Mouse (Mus musculus) cerebellum, postnatal 36 days (tissue): ENCODE measurements around the gene Ing1.
"Not testable (repeated sequence)": the region's sequence is repeated elsewhere in the genome, so short reads cannot be mapped to it uniquely, and the experiment has no call there.

Source experiments
- DNase-seq, 2 experiments: peaks; one replicate each; pipeline ENCODE4 v3.0.0; 2021 to 2022; ENCODE audit warnings: mixed read lengths in 2 of 2

Gene Ing1

GRCm38 (mm10) chr8:11551497-11551896, 3.9 kb upstream of the Ing1 start:
- not testable (repeated sequence) for DNase-seq

- DNase-seq, result no peak
Measured at GRCm38 (mm10) chr8:11552390-11552789, 3.0 kb upstream of the Ing1 start.

- peak; percentile 98 to 100 for DNase-seq
Measured at GRCm38 (mm10) chr8:11555720-11556591, 585 bp downstream of the Ing1 start.

GRCm38 (mm10) chr8:11556691-11557423, 1.5 kb downstream of the Ing1 start:
- DNase-seq, result peak; percentile 38 to 58

GRCm38 (mm10) chr8:11557424-11557767, 2.0 kb downstream of the Ing1 start:
- DNase-seq, result no peak

GRCm38 (mm10) chr8:11557768-11558629, 2.6 kb downstream of the Ing1 start:
- peak; percentile 97 to 98 for DNase-seq

- DNase-seq, result no peak
Measured at GRCm38 (mm10) chr8:11559511-11559910, 4.1 kb downstream of the Ing1 start.

GRCm38 (mm10) chr8:11560220-11560619, 4.8 kb downstream of the Ing1 start:
- DNase-seq, result no peak

- no peak for DNase-seq
Measured at GRCm38 (mm10) chr8:11564236-11564635, 8.9 kb downstream of the Ing1 start.

- no peak for DNase-seq
Measured at GRCm38 (mm10) chr8:11564721-11565120, 9.3 kb downstream of the Ing1 start.

- DNase-seq, result not testable (repeated sequence)
Measured at GRCm38 (mm10) chr8:11568193-11568592, 12.8 kb downstream of the Ing1 start.

- DNase-seq, result no peak
Measured at GRCm38 (mm10) chr8:11569260-11570097, 14.1 kb downstream of the Ing1 start.

GRCm38 (mm10) chr8:11570742-11571141, 15.4 kb downstream of the Ing1 start:
- DNase-seq, result no peak

GRCm38 (mm10) chr8:11571950-11572349, 16.6 kb downstream of the Ing1 start:
- DNase-seq, result no peak

- no peak for DNase-seq
Measured at GRCm38 (mm10) chr8:11572428-11572827, 17.1 kb downstream of the Ing1 start.

- no peak for DNase-seq
Measured at GRCm38 (mm10) chr8:11574911-11575603, 19.7 kb downstream of the Ing1 start.

GRCm38 (mm10) chr8:11575604-11576384, 20.4 kb downstream of the Ing1 start:
- DNase-seq, result no peak

GRCm38 (mm10) chr8:11585513-11586373, 30.4 kb downstream of the Ing1 start:
- no peak for DNase-seq

GRCm38 (mm10) chr8:11586374-11586745, 31.0 kb downstream of the Ing1 start:
- no peak for DNase-seq

GRCm38 (mm10) chr8:11591837-11592236, 36.5 kb downstream of the Ing1 start:
- DNase-seq, result no peak
